Mouse (Mus musculus) stomach, postnatal 0 days (tissue): Measurements from ENCODE around the gene Zpbp2.

Source experiments
- CTCF ChIP-seq: IDR thresholded peaks from 2 replicates; pipeline ENCODE4 v1.5.1; 2016; ENCODE audit warnings: antibody characterized with exemption, low read depth, mild to moderate bottlenecking, moderate library complexity
- EP300 ChIP-seq: optimal IDR thresholded peaks from 2 replicates; pipeline ENCODE3; 2016; ENCODE audit warnings: antibody characterized with exemption

DNA sequence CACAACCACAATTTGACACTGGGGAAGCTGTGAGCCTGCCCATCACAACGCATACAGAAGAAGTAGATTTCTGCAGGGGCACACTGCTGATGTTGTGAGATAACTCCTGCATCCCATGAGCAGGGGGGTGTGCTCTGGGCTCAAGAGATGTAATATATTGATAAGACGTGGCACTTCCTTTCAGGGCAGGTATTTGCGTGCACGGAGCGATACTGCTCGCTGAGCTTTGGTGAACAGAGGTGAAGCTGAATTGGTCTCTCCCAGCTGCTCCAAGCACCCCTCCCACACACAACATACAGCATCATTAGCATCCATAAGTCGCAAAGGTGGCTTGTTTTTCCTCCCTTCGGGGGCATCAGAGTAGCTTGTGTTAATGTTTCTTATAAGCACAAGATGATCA lies 40.8 kb upstream of the Zpbp2 start:
- TF ChIP-seq CTCF (no peak), EP300 (no peak)
